Mouse (Mus musculus) hindbrain, embryonic 11.5 days (tissue): ENCODE measurements around the gene Rasd1. TPM values are rescaled to one million over a fixed set of nuclear protein-coding genes. Genes with fewer than 3 reads are reported as not detected.

Experiments used
- ATAC-seq: fragments of 200-750 bp; cut with Nextera tagmentation; 2 replicates; pipeline ENCODE4 v1.8.0; 2017; ENCODE audit warnings: mild to moderate bottlenecking, moderate TSS enrichment, moderate library complexity; ENCODE audit not compliant: low FRiP score
- DNase-seq: peaks from one replicate; pipeline ENCODE4 v3.0.0-alpha.2; 2015; ENCODE audit warnings: low spot score
- H3K27ac ChIP-seq: fragments of 300-500 bp; sonication (generic); 2 replicates; pipeline ENCODE4 v1.5.1; 2014; ENCODE audit warnings: mild to moderate bottlenecking, low read depth, low read length
- H3K27me3 ChIP-seq: fragments of 300-500 bp; sonication (generic); 2 replicates; pipeline ENCODE4 v1.6.1; 2014; ENCODE audit warnings: mild to moderate bottlenecking, low read length, moderate library complexity, mixed read lengths; ENCODE audit not compliant: control insufficient read depth, insufficient read depth
- H3K36me3 ChIP-seq: fragments of 300-500 bp; sonication (generic); 2 replicates; pipeline ENCODE4 v1.6.1; 2014; ENCODE audit warnings: mild to moderate bottlenecking, low read length, moderate library complexity, mixed read lengths; ENCODE audit not compliant: control insufficient read depth, insufficient read depth
- H3K4me1 ChIP-seq: fragments of 300-500 bp; sonication (generic); replicated peaks from 2 replicates; pipeline ENCODE4 v1.6.1; 2014; ENCODE audit warnings: low read length, mixed read lengths; ENCODE audit not compliant: control insufficient read depth, insufficient read depth
- H3K4me2 ChIP-seq: fragments of 300-500 bp; sonication (generic); replicated peaks from 2 replicates; pipeline ENCODE4 v1.6.1; 2014; ENCODE audit warnings: mild to moderate bottlenecking, low read depth, low read length
- H3K4me3 ChIP-seq: fragments of 300-500 bp; sonication (generic); 2 replicates; pipeline ENCODE4 v1.5.1; 2014; ENCODE audit warnings: low read depth, low read length
- H3K9ac ChIP-seq: fragments of 300-500 bp; sonication (generic); 2 replicates; pipeline ENCODE4 v1.6.1; 2014; ENCODE audit warnings: low read depth, low read length
- H3K9me3 ChIP-seq: fragments of 300-500 bp; sonication (generic); 2 replicates; pipeline ENCODE4 v1.6.1; 2016; ENCODE audit warnings: low read length; ENCODE audit not compliant: control insufficient read depth
- WGBS: fragments of 180-500 bp; shearing (Covaris S2); extraction: QIAGEN DNeasy Blood & Tissue Kit; methylation state at CpG from one replicate; pipeline ENCODE4 v1.1.7; 2014; 5-methylcytosine and 5-hydroxymethylcytosine counted together
- polyA plus RNA-seq: library from polyadenylated mRNA; unstranded; fragments of >200 nt; fragmentation: Nextera tagmentation; extraction: Ambion mirVana; gene quantifications from 2 replicates; pipeline ENCODE4 v1.2.1, GENCODE M21; 2014

Gene Rasd1
- polyA plus RNA-seq, 1 experiment from 2014 or later = 1.5 TPM

DNA sequence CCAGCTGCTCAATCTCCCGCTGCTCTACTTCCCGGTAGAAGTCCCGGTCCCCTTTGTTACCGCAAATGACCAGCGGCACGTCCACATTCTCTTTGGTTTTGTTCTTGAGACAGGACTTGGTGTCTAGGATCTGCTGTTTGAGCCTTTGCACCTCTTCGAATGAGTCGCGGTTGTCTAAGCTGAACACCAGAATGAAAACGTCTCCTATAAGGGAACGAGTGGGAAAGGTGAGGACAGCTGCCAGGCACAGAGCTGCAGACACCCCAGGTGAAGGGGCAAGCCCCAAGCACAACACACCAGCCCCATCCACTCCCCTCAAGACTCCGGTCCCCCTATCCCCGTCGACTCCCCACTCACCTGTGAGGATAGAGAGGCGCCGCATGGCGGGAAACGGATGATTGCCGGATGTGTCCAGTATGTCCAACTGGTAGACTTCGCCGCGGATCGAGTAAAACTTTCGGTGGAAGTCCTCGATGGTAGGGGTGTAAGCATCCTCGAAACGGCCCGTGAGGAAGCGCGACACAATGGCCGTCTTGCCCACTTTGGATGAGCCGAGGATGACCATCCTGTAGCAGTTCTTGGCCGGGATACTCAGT, 483 bp downstream of the Rasd1 start:
- Histone ChIP-seq H3K27me3 (peaks cover 21% of the 10 kb centered on the region), H3K9me3 (no peaks in the 10 kb centered on the region), H3K4me3 (peak overlapping the region; percentile 45), H3K36me3 (no peaks in the 10 kb centered on the region), H3K4me1 (peaks cover 11% of the 10 kb centered on the region; the same call in 1 of the 2 replicates), H3K9ac (peak overlapping the region; percentile 44), H3K4me2 (peak overlapping the region; percentile 76), H3K27ac (no peak overlapping the region)
- DNase-seq (peak; percentile 67), ATAC-seq (no peak)
- WGBS = 2% methylated on average over 33 of the region's 33 CpGs

DNA sequence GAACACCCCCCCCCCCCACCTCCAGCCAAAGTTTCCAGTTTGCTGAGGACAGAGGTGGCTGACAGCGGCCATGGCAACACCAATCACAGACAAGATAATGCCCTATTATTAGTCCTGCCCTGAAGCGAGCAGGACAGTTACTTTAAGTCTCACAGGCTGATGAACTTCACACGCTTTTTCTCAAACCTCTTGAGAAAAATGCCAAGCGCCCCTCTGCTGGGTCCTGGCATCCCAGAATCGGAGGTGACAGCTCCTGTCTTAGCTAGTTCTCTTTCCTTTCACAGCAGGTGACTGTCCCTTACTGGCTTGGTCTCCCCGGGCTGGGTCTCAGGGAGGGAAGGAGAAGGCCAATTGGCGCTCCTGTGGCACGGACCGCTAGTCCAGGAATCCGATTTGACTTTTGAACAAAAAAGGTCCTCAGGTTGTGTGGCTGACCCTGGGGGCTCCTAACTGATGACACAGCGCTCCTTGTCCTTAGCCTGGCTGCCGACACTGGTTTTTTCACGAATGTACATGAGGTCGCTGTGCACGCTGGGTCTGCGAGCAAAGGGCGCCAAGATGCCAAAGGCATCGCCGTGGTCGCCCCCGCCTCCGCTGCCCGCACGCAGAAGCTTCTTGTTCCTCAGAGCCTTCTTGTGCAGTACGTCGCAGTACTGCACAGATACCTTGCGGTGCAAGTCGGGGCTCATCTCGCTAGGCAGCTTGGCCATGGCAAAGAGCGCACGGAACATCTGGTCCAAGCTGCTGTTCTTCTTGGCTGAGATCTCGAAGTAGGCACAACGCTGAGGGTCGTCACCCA, 1.2 kb downstream of the Rasd1 start:
- Histone ChIP-seq H3K4me2 (peak overlapping the region; percentile 76), H3K27ac (no peak overlapping the region), H3K36me3 (no peaks in the 10 kb centered on the region), H3K27me3 (peaks cover 21% of the 10 kb centered on the region), H3K4me1 (peaks cover 11% of the 10 kb centered on the region; the same call in 1 of the 2 replicates), H3K4me3 (peak overlapping the region; percentile 45), H3K9ac (peak overlapping the region; percentile 42), H3K9me3 (no peaks in the 10 kb centered on the region)
- ATAC-seq (no peak), DNase-seq (peak; percentile 27)
- WGBS = 7% methylated on average over 34 of the region's 34 CpGs

DNA sequence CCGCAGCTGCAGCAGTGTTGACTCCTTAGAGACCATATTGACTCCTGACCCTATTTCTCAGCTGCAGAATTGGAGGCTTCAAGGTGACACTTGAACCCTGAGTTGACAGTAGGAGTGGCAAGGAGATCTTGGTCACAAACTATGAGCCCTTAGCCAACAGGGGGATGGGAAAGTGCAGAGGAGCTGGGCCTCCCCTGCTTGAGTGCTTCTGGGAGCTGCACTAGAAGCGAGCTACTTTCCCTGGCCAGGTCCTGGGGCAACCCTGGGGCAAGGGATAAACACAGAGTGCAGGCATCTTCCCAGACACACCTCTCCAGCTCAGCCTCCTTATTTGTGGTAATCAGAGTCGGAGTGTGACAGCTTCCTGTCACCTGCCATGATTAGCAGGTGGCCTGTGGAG, 2.2 kb downstream of the Rasd1 start:
- Histone ChIP-seq H3K27ac (no peak overlapping the region), H3K4me2 (no peak overlapping the region), H3K4me3 (no peak overlapping the region), H3K36me3 (no peaks in the 10 kb centered on the region), H3K9ac (no peak overlapping the region), H3K4me1 (peaks cover 11% of the 10 kb centered on the region; the same call in 1 of the 2 replicates), H3K27me3 (peaks cover 21% of the 10 kb centered on the region), H3K9me3 (no peaks in the 10 kb centered on the region)
- 78% methylated on average over 3 of the region's 3 CpGs for WGBS
- ATAC-seq = no peak
- DNase-seq = no peak

DNA sequence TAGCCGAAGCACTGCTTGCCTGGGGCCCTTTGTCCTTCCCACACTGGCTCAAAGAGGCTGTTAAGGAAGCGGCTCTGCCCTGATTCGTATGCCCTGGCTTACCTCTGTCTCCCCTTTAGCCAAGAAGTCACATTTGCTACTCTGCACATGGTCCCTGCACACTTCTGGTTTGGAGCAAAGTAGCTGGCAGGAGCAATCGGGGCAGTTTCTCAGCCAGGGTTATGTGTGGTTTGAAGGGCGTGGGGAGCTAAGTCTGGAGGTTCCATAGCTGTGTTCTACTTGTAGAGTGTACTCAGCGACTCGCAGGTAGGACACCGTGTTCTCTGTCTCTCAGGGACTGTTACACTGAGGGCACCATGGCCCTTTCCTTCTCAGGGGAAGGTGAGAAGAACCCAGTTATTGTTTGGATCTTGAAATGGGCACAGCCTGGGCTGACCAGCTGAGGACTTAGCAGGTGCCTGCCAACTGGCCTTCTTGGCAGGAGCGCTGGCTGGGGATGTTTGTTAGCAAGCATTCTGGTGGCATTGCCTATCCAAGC, 3.3 kb downstream of the Rasd1 start:
- WGBS = 88% methylated on average over 9 of the region's 9 CpGs
- ATAC-seq (no peak), DNase-seq (no peak)
- peaks cover 21% of the 10 kb centered on the region for H3K27me3 ChIP-seq
- no peak overlapping the region for H3K4me3 ChIP-seq
- no peaks in the 10 kb centered on the region for H3K36me3 ChIP-seq
- peaks cover 11% of the 10 kb centered on the region; the same call in 1 of the 2 replicates for H3K4me1 ChIP-seq
- H3K9me3 ChIP-seq = no peaks in the 10 kb centered on the region
- no peak overlapping the region for H3K9ac ChIP-seq
- no peak overlapping the region for H3K27ac ChIP-seq
- no peak overlapping the region for H3K4me2 ChIP-seq

DNA sequence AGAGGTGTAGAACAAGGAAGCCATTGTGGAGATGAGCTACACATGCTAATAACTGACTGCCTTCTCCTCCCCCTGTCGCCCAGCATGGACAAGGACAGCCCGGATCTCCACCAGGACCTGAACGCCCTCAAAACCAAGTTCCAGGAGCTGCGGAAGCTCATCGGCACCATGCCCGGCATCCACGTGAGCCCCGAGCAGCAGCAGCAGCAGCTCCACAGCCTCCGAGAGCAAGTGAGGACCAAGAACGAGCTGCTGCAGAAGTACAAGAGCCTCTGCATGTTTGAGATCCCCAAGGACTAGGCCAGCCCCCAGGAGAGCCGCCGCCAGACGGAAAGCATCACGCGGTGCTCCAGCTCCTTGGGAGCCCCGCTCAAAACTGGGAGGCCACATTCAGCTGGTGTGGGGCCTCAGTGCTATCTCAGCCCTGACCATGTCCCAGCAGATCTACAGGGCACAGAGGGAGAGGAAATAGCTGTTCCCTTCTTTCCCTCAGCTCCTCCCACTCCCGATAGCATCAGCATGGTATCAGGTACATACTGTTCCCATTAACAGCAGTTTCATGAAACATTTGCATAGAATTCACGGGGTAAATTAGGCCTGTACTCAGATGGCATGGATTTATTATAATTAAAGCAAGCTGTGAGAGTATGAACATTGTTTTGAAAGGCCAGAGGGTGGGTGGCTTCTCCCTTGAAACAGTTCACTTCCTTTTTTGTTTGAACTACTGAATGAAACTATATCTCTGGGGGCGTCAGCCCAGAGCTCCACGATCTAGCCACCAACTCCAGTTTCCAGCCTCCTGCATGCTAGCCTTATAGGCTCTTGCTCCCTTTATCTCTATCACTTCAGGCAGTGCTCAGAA, 4.0 kb downstream of the Rasd1 start:
- H3K4me1 ChIP-seq = peaks cover 11% of the 10 kb centered on the region; the same call in 1 of the 2 replicates
- DNase-seq = no peak
- no peak overlapping the region for H3K4me3 ChIP-seq

DNA sequence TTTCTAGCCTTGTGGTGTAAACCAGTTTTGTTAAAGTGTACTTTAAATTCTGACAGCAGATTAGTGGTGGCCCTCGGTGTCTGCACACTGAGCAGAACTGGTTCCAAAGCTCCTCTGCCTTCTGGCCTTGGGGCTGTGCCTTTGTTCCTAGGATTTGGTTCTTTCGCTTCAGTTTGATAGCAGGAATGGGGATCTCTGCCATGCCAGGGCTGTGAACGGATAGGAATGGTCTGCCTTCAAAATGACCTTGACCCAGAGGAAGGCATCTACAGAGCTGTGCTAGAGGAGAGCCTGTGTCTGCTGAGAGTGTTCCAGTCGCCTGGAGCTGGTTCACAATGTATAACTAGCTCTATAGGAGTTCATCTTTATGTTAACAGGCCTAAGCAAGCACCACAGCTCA, 5.3 kb downstream of the Rasd1 start:
- Histone ChIP-seq H3K36me3 (no peaks in the 10 kb centered on the region), H3K27ac (no peak overlapping the region), H3K9ac (no peak overlapping the region), H3K4me3 (no peak overlapping the region), H3K4me1 (peaks cover 8% of the 10 kb centered on the region; the same call in 1 of the 2 replicates), H3K4me2 (no peak overlapping the region), H3K9me3 (no peaks in the 10 kb centered on the region), H3K27me3 (peaks cover 15% of the 10 kb centered on the region)
- DNase-seq (no peak), ATAC-seq (no peak)
- WGBS = 84% methylated on average over 4 of the region's 4 CpGs

More for the DNA sequence above, 4.0 kb downstream of the Rasd1 start:
- 84% methylated on average over 20 of the region's 20 CpGs for WGBS
- Histone ChIP-seq H3K36me3 (no peaks in the 10 kb centered on the region), H3K4me2 (no peak overlapping the region), H3K9me3 (no peaks in the 10 kb centered on the region), H3K27ac (no peak overlapping the region), H3K9ac (no peak overlapping the region), H3K27me3 (peaks cover 21% of the 10 kb centered on the region)
- no peak for ATAC-seq

DNA sequence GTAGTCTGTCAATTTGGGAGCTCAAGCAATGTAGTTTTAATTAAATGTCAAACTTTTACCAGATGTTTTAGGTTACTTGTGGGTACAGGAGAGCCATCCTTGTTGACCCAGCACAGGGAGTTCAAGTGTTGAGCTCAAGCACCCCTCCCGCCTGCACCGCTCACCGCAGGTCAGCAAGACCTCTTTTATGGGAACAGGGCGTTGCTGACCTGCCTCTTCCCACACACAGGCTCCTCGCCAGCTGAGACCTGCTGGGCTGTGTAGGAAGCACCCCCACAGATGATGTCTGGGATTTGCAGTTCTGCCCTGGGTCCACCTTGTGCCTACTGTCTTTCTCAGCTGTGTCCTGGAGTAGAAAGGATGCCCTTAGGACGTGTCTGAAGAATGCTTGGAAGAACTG, 8.0 kb downstream of the Rasd1 start:
- WGBS = 76% methylated on average over 6 of the region's 6 CpGs
- Histone ChIP-seq H3K4me2 (no peak overlapping the region), H3K9me3 (no peaks in the 10 kb centered on the region), H3K4me3 (no peak overlapping the region), H3K9ac (no peak overlapping the region), H3K4me1 (no peaks in the 10 kb centered on the region), H3K36me3 (no peaks in the 10 kb centered on the region), H3K27ac (no peak overlapping the region), H3K27me3 (no peaks in the 10 kb centered on the region)
- ATAC-seq (no peak), DNase-seq (no peak)

DNA sequence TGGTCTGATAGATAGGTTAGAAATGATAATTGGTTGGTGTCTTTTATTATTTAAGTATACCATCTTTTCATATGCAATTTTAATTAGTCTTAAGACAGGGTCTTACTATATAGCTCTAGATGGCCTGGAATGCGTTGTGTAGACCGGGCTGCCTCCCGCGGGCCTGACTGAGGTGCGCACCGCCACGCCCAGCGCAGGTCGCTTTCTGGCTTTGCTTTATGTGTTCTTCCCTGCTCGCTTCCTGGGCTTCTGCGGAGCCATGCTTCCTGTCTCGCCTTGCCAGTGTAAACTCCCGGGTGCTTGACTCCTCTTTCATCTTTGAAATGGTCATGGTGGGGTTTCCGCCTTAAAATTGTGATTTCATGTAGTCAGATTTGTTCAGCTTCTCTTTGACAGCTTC, 11.9 kb downstream of the Rasd1 start:
- H3K4me2 ChIP-seq = no peak overlapping the region
- no peaks in the 10 kb centered on the region for H3K9me3 ChIP-seq
- no peak overlapping the region for H3K9ac ChIP-seq
- H3K36me3 ChIP-seq = no peaks in the 10 kb centered on the region
- H3K27me3 ChIP-seq = no peaks in the 10 kb centered on the region
- peaks cover 2% of the 10 kb centered on the region; the same call in 1 of the 2 replicates for H3K4me1 ChIP-seq
- 90% methylated on average over 14 of the region's 14 CpGs for WGBS
- ATAC-seq = no peak
- H3K4me3 ChIP-seq = no peak overlapping the region
- DNase-seq = no peak
- H3K27ac ChIP-seq = no peak overlapping the region
